Mouse (Mus musculus): ENCODE results near the gene Vps36.

- TF ChIP-seq TAL1 (IDR thresholded peaks at IDR 0.05; ENCODE audit: low read length) (no peak), GATA1 (IDR thresholded peaks at IDR 0.05; ENCODE audit: low read length) (no peak)
These were observed 72.6 kb downstream of the Vps36 start for GRCm38 (mm10) chr8:22265194-22265593.
